Mouse (Mus musculus) midbrain, embryonic 11.5 days (tissue): ENCODE results near the gene Ptgfrn. TPM values are rescaled to one million over a fixed set of nuclear protein-coding genes. Genes with fewer than 3 reads are reported as not detected.
A peak's percentile ranks its signal among the peaks of the same experiment; 100 is the strongest.

Source experiments
- ATAC-seq: fragments of 200-750 bp; cut with Nextera tagmentation; 2 replicates; pipeline ENCODE4 v1.8.0; 2017; ENCODE audit warnings: moderate TSS enrichment, moderate library complexity; ENCODE audit not compliant: low FRiP score
- DNase-seq: peaks from one replicate; pipeline ENCODE4 v3.0.0; 2015; ENCODE audit warnings: low spot score; ENCODE audit errors: missing footprints
- H3K27ac ChIP-seq: fragments of 300-500 bp; sonication (generic); 2 replicates; pipeline ENCODE4 v1.5.1; 2014; ENCODE audit warnings: low read depth, low read length
- H3K27me3 ChIP-seq: fragments of 300-500 bp; sonication (generic); 2 replicates; pipeline ENCODE4 v1.6.1; 2014; ENCODE audit warnings: mild to moderate bottlenecking, low read length, moderate library complexity, mixed read lengths; ENCODE audit not compliant: control insufficient read depth, insufficient read depth
- H3K36me3 ChIP-seq: fragments of 300-500 bp; sonication (generic); 2 replicates; pipeline ENCODE4 v1.6.1; 2014; ENCODE audit warnings: mild to moderate bottlenecking, low read length, moderate library complexity, mixed read lengths; ENCODE audit not compliant: control insufficient read depth, insufficient read depth
- H3K4me1 ChIP-seq: fragments of 300-500 bp; sonication (generic); 2 replicates; pipeline ENCODE4 v1.6.1; 2014; ENCODE audit warnings: low read length; ENCODE audit not compliant: control insufficient read depth, insufficient read depth
- H3K4me2 ChIP-seq: fragments of 300-500 bp; sonication (generic); 2 replicates; pipeline ENCODE4 v1.6.1; 2014; ENCODE audit warnings: mild to moderate bottlenecking, moderate library complexity
- H3K4me3 ChIP-seq: fragments of 300-500 bp; sonication (generic); 2 replicates; pipeline ENCODE4 v1.5.1; 2014; ENCODE audit warnings: low read depth, low read length
- H3K9ac ChIP-seq: fragments of 300-500 bp; sonication (generic); 2 replicates; pipeline ENCODE4 v1.6.1; 2014; ENCODE audit warnings: low read length
- H3K9me3 ChIP-seq: fragments of 300-500 bp; sonication (generic); 2 replicates; pipeline ENCODE4 v1.6.1; 2016; ENCODE audit warnings: low read length; ENCODE audit not compliant: control insufficient read depth
- WGBS: fragments of 180-500 bp; shearing (Covaris S2); extraction: QIAGEN DNeasy Blood & Tissue Kit; methylation state at CpG from one replicate; pipeline ENCODE4 v1.1.7; 2014; 5-methylcytosine and 5-hydroxymethylcytosine counted together
- polyA plus RNA-seq: library from polyadenylated mRNA; unstranded; fragments of >200 nt; fragmentation: Nextera tagmentation; extraction: Ambion mirVana; gene quantifications from 2 replicates; pipeline ENCODE4 v1.2.1, GENCODE M21; 2014

Gene Ptgfrn
- polyA plus RNA-seq, 1 experiment from 2014 or later, result 2.3 TPM

GRCm38 (mm10) chr3:101030630-101031029, 79.4 kb downstream of the Ptgfrn start:
- H3K36me3 ChIP-seq, result no peaks in the 10 kb centered on the region
- H3K27ac ChIP-seq, result no peak overlapping the region
- no peak overlapping the region for H3K4me3 ChIP-seq
- no peaks in the 10 kb centered on the region for H3K27me3 ChIP-seq
- ATAC-seq (no peak), DNase-seq (peak; percentile 56)
- H3K4me1 ChIP-seq, result no peaks in the 10 kb centered on the region
- no peak overlapping the region for H3K9ac ChIP-seq
- H3K9me3 ChIP-seq, result no peaks in the 10 kb centered on the region
- 100% methylated on average over 1 of the region's 1 CpGs for WGBS
- no peak overlapping the region for H3K4me2 ChIP-seq

- 93% methylated on average over 4 of the region's 4 CpGs for WGBS
- no peak for ATAC-seq
Measured at GRCm38 (mm10) chr3:101029339-101029738, 80.7 kb downstream of the Ptgfrn start, which contains the start of gene Cd101. TSS of gene Cd101 (minus strand) at chr3:101029556.

DNA sequence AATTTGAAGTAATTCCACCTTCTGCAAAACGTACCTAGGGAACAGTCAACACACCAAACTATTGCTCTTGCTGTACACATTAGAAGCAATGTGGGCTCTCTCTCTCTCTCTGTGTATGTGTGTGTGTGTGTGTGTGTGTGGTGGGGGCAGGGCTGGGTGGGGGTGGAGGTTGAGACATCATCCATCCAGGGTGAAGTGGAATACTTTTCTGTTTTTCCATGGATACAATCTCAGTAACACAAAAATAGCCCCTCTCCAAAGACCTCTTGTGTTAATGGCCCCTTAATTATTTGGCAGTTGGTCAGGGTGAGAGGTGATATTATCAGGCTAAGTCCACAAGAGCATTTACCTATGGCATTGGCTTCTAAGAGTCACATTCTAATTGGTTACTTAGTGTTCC, 83.3 kb downstream of the Ptgfrn start:
- WGBS, result 76% methylated on average over 1 of the region's 1 CpGs
- no peaks in the 10 kb centered on the region for H3K4me1 ChIP-seq
- peak; percentile 17 for DNase-seq
- no peak overlapping the region for H3K4me3 ChIP-seq
- H3K27me3 ChIP-seq, result no peaks in the 10 kb centered on the region
- ATAC-seq, result no peak
- no peaks in the 10 kb centered on the region for H3K9me3 ChIP-seq
- H3K9ac ChIP-seq, result no peak overlapping the region
- H3K36me3 ChIP-seq, result no peaks in the 10 kb centered on the region
- no peak overlapping the region for H3K4me2 ChIP-seq
- H3K27ac ChIP-seq, result no peak overlapping the region

More at GRCm38 (mm10) chr3:101029339-101029738, 80.7 kb downstream of the Ptgfrn start, which contains the start of gene Cd101:
- Histone ChIP-seq H3K27ac (no peak within 1 kb of the TSS), H3K9me3 (no peaks in the 10 kb centered on the region), H3K27me3 (no peaks in the 10 kb centered on the region), H3K36me3 (no peaks in the 10 kb centered on the region), H3K4me1 (no peaks in the 10 kb centered on the region), H3K4me3 (no peak within 1 kb of the TSS), H3K4me2 (no peak within 1 kb of the TSS), H3K9ac (no peak within 1 kb of the TSS)
- DNase-seq, result no peak

DNA sequence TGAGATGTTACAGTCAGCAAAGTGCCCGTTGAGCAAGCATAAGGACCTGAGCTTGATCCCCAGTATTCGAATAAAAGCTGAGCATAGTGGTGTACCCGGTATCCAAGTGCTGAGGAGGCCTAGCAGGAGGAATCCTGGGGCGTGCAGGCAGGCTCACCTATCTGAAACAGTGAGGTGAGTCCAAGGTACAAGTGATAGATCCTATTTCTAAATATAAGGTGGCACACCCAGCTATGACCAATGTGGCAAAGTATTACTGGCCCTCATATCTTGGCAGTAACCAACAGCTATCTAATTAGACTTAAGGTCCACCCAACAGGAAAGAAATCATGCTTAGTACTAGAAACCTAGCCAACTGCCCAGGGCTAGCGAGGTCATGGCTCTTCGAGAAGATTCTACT, 87.1 kb downstream of the Ptgfrn start:
- DNase-seq (no peak), ATAC-seq (no peak)
- H3K4me1 ChIP-seq, result no peaks in the 10 kb centered on the region
- 90% methylated on average over 6 of the region's 6 CpGs for WGBS
- no peak overlapping the region for H3K27ac ChIP-seq
- H3K4me3 ChIP-seq, result no peak overlapping the region
- H3K4me2 ChIP-seq, result no peak overlapping the region
- H3K9me3 ChIP-seq, result no peaks in the 10 kb centered on the region
- H3K9ac ChIP-seq, result no peak overlapping the region
- H3K27me3 ChIP-seq, result no peaks in the 10 kb centered on the region
- H3K36me3 ChIP-seq, result no peaks in the 10 kb centered on the region

- DNase-seq, result no peak
- Histone ChIP-seq H3K36me3 (no peaks in the 10 kb centered on the region), H3K27me3 (no peaks in the 10 kb centered on the region), H3K4me1 (no peaks in the 10 kb centered on the region), H3K9ac (no peak overlapping the region), H3K4me2 (no peak overlapping the region), H3K9me3 (no peaks in the 10 kb centered on the region), H3K4me3 (no peak overlapping the region), H3K27ac (no peak overlapping the region)
- ATAC-seq, result no peak
- 80% methylated on average over 8 of the region's 8 CpGs for WGBS
Measured at GRCm38 (mm10) chr3:101021481-101022051, 88.5 kb downstream of the Ptgfrn start.

GRCm38 (mm10) chr3:101021073-101021472, 89.0 kb downstream of the Ptgfrn start:
- H3K4me1 ChIP-seq, result no peaks in the 10 kb centered on the region

GRCm38 (mm10) chr3:101018494-101018893, 91.6 kb downstream of the Ptgfrn start:
- H3K4me2 ChIP-seq, result no peak overlapping the region
- no peak for ATAC-seq
- H3K27me3 ChIP-seq, result no peaks in the 10 kb centered on the region
- DNase-seq, result no peak
- no peak overlapping the region for H3K9ac ChIP-seq
- no peaks in the 10 kb centered on the region for H3K36me3 ChIP-seq
- H3K4me3 ChIP-seq, result no peak overlapping the region
- no peaks in the 10 kb centered on the region for H3K9me3 ChIP-seq
- H3K27ac ChIP-seq, result no peak overlapping the region
- peaks cover 3% of the 10 kb centered on the region; the same call in 1 of the 2 replicates for H3K4me1 ChIP-seq
- WGBS, result 88% methylated on average over 6 of the region's 6 CpGs

More at GRCm38 (mm10) chr3:101021073-101021472, 89.0 kb downstream of the Ptgfrn start:
- Histone ChIP-seq H3K36me3 (no peaks in the 10 kb centered on the region), H3K9me3 (no peaks in the 10 kb centered on the region), H3K9ac (no peak overlapping the region), H3K27ac (no peak overlapping the region), H3K27me3 (no peaks in the 10 kb centered on the region), H3K4me2 (no peak overlapping the region), H3K4me3 (no peak overlapping the region)
- ATAC-seq (no peak), DNase-seq (no peak)
- 84% methylated on average over 5 of the region's 5 CpGs for WGBS

- H3K27me3 ChIP-seq, result no peaks in the 10 kb centered on the region
- no peak for ATAC-seq
- H3K27ac ChIP-seq, result no peak overlapping the region
- H3K36me3 ChIP-seq, result no peaks in the 10 kb centered on the region
- no peak overlapping the region for H3K9ac ChIP-seq
- peaks cover 3% of the 10 kb centered on the region; the same call in 1 of the 2 replicates for H3K4me1 ChIP-seq
- no peak overlapping the region for H3K4me2 ChIP-seq
- no peak for DNase-seq
- no peak overlapping the region for H3K4me3 ChIP-seq
- H3K9me3 ChIP-seq, result no peaks in the 10 kb centered on the region
- 90% methylated on average over 7 of the region's 7 CpGs for WGBS
Measured at GRCm38 (mm10) chr3:101016050-101016449, 94.0 kb downstream of the Ptgfrn start.

DNA sequence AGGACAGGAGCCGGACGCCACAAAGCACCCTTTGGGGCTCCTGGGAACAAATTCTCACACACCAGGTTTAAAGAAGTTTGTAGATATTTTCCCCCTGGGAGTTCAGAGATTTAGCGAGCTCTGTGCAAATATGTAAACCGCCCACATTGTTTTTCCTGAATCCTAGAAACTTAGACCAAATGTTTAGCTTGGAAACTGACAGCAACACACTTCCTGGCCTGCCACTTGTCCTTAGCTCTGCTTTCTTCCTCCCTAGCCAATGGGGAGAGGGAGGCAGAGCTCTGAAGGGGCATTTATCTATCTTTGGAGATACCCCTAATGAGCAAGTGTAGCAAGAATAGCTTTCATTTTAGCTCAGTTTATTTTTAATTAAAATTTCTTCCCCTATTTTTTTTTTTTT, 94.8 kb downstream of the Ptgfrn start:
- Histone ChIP-seq H3K9me3 (no peaks in the 10 kb centered on the region), H3K4me1 (peaks cover 3% of the 10 kb centered on the region; the same call in 1 of the 2 replicates), H3K9ac (no peak overlapping the region), H3K4me2 (no peak overlapping the region), H3K27ac (no peak overlapping the region), H3K36me3 (no peaks in the 10 kb centered on the region), H3K27me3 (no peaks in the 10 kb centered on the region), H3K4me3 (no peak overlapping the region)
- 58% methylated on average over 4 of the region's 4 CpGs for WGBS
- ATAC-seq (no peak), DNase-seq (no peak)
